Mouse (Mus musculus): Measurements from ENCODE around the gene Cerkl. TPM values are rescaled to one million over a fixed set of nuclear protein-coding genes. Genes with fewer than 3 reads are reported as not detected.

The Cerkl gene
- total RNA-seq, 2 experiments from 2014 or later: 1.4 to 1.8 TPM

DNA sequence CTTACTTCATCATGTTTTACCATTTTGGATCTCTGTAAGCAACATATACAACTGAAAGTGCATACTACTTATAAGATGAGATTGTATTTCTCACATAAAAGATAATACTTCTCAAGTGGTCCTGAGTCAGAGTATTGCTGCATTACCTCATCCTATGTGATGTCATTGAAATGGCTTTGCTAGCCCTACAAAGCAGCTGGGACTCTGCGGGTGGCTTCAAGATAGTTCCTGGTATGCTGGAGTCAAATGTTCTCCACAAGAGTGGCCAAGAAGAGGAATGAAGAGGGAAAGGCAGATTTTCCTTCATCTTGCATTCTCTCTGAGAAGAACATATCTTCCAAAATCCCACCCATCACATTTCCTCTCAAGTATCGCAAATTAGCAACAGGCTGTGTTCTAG is 13.2 kb downstream of the Cerkl start:
- no peak for DNase-seq

DNA sequence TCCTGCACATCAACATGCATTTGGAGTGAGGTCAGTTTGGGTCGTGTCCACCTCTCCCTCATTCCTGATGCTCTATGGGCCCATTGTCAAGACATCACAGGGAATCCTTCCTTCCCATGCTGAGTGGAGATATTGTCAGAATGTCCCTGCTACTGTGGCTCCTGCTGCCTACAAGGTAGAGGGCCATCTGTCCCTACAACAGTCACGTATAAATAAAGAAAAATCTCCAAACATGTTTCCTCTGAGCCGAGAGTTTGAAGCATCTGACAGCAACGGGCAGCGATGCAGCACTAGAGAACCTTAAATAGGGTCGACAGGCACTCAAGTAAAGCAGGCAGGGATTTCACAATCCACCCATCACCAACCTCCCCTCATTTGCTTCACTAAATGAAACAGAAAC is 13.7 kb downstream of the Cerkl start:
- no peak for DNase-seq

DNA sequence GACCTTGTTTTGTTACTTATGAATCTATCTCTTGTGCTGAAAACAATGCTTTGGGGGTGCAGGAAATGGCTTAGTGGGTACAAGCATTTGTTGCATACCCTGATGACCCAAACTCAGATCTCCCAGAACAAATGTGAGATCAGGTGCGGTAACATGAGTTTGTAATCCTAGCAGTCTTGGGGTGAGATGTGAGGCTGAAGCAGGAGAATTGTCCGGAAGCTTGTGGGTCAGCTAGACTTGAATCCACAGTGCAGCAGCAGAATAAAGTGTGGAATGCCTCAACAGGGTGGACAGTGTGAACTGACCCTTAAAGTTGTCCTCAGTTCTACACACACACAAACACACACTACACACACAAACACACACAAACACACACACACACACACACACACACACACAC is 14.4 kb downstream of the Cerkl start:
- DNase-seq: no peak

DNA sequence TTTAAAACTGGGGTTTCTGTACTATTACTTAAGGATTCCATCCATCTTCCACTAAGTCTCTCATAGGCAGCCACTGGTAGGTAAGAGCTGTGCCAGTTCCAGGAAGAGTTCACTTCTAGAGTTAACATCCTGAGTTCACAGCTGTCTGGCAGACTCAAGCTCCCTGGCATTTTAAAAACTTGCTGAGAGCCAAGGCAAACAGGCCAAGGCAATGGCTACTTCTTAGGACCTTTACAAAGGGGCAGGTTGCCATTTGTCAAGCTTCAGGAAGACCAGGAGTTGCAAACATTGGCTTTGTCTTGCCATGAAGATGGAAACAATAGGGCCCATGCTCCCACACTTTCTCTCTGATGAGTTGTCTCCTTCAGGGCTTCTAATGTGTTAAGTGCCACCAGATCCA is 26.5 kb downstream of the Cerkl start:
- DNase-seq: no peak

DNA sequence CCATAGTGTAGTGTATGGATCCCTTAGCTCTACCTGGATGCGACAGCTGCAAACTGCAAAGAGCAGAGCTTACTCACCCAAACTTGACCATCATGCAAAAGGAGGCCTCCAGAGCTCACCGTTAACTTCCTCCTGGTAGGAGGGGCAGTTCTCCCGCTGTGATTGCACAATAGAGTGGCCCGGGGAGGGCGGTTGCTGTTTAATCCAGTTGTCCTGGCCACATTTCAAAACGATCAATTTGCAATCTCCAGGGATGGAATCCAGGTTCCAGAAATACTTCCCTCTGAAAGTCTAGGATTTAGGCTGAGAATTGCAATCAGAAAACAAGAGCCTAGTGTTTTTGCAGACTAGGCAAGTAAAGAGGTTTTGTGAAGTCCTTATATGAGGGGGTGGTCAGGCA is 26.9 kb downstream of the Cerkl start:
- no peak for DNase-seq

DNA sequence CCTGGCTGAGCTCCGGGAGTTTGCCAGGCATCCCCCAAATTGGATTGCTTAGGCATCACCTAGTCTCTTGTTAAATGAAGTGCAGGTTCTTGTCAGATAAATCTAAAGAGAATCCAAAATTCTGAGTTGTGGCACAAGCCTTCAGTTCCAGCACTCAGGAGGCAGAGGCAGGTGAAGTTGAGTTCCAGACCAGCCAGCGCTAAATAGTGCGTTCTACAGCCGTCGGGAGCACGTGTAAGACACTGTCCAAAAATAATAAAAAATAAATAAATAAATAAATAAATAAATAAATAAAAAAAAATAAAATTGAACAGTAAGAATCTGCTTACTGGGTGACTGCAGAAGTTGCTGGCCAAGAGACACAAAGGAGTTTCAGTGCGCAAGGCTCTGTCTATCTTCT is 27.5 kb downstream of the Cerkl start:
- DNase-seq: no peak

DNA sequence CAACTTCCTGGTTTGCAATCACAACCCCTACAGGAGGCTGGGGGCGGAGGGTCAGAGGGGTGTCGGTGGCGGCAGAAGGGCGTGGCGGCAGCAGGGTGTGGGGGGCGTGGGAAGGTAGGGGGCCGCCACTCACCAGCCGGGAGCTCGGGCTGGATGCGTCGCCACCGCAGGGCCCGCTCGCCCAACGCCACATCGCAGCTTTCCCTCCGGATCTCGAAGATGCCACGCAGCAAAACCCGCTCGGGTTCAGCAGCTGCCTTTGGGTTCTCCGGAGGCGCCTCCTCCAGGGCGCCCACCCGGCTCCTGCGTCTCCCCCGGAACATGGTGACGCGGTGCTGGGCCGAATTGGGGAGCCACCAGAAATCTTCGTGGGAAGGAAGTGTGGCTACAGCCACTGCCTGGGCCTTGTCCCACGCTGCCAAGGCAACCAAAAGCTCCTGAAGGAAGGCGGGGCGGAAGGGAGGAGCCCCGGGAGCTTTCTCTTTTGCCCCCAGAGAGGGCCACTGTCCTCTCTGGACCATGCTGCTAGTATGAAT is 27.9 kb downstream of the Cerkl start:
- DNase-seq: peak; percentile 8

DNA sequence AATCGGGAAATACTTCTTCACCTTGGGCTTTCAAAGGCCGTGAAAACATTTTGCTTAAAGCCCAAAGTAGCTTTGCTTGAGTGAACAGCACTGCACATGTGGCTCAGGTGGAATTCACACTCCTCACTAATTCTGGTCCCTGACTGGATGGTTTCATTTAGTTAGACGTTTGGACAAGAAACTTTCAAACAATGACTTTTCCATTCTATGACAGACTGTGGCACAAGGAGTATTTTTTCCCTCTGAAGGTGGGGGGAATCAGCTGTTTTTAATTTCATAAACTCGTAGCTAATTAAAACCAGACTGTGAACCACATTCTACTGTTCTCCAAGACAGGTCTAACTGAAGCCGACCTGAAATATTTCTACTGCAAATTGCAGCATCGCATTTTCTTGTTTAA is 28.6 kb downstream of the Cerkl start:
- DNase-seq: no peak

DNA sequence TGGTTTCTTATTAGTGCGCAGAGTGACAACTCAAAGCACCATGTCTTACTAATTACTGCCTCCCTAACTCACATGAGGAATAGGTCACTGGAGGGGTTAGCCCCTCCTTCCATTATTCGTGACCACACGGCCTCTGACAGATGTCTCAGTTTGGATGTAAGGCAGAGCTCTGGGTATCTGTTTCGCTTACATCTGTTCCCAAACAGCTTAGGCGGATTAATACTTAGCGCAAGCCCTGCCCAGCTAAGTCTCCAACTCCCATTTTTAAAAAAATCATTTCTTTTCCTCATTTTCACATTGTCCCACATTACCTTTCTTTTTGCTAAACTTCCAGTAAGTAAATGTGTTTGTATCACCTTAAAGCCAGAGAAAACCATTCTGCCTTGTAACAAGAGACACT is 34.9 kb downstream of the Cerkl start:
- DNase-seq: no peak

DNA sequence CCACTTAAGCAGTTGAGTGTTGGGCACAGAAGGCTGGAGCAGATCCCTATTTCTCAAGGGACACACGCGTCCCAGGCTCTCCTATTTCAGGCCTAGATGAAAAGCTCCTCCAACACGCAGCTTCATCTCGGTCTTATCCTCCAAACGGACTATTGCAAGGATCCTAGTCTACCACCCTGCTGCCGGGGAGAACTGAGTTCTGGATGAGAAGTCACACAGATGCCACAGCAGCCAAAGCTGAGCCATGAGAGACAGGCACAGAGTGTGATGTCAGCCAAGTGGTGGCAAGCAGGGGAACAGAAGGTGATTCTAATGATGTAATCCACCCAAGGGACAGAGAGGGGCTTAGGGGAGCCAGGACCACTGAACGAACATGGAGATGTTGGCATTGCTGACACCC is 42.1 kb downstream of the Cerkl start:
- DNase-seq: no peak

DNA sequence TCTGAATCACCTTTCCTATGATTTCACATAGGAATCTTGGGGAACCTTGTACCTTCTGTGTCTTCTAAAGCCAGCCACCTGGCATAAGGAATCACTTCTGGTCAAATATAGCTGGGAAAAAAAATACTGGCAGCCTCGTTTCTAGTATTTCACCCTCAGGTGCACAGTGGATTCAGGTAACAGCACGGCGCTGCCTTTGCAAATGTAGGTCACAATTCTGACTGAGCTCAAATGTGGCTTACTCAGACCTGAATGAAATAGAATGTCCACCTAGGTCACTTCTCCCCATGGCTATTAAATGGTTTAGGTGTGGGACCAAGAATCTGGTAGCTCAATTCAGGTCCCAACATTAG is 45.7 kb downstream of the Cerkl start:
- DNase-seq: no peak

DNA sequence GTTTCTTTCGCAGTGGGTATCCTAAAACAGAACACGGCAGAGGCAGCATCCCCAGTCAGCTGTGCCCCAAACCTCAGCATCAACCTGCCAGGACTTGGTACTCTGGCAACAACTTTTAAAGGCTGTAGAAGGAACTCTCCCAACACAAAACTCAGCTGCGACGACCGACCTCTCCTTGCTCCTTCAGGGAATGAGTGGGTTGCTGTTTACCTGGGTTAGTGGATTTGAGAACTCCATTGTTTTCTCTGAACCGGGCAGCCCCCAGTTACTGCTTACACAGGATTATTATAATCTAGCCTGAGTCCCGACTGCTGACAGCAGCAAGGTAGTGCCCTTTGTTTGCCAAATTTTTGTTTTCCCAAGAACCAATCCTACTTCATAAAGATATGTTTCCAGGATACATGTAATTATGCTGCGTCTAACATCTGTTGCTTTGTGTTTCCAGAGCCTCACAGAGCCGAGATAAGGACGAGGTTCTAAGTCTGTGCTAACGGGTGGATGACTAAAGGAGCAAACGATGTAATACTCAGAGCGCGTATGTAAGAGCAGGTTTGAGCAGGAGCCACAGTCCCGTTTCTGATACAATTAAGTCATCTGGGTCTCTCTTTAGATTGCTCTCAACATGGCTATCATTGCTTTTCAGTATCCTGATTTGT is 46.2 kb downstream of the Cerkl start:
- no peak for DNase-seq

DNA sequence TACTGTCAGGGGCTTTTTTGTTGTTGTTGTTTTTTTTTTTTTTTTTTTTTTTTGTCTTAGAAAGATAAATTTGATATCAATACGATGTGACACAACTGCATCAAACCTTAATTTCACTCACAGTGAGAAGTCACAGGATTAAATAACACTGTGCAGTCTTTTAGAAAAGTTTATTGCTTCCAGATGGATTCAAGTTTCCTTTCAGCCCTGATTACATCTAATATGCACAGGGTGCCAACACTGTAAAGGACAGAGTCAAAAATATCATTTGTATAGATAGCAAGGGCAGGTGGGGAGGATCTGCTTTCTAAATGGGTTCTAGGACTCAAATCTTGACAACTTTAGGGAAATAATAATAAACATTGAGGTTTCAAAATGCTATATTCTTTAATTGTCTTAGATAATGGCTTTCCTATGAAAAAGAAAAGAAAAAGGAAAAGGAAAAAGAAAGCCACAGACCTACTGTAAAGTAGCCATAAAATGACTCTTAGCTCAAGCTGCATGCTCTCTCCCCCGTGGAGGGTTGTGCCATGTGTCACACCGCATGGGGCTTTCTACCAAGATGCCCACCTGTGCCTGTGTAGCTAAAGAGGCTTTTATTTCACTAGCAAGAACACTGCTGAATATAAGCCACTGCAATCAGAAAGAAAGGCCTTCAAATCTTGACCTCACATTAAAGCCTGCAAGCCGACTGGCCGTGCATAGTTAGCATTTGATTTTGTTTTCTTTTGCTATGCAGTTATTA is 50.8 kb downstream of the Cerkl start:
- DNase-seq: no peak

DNA sequence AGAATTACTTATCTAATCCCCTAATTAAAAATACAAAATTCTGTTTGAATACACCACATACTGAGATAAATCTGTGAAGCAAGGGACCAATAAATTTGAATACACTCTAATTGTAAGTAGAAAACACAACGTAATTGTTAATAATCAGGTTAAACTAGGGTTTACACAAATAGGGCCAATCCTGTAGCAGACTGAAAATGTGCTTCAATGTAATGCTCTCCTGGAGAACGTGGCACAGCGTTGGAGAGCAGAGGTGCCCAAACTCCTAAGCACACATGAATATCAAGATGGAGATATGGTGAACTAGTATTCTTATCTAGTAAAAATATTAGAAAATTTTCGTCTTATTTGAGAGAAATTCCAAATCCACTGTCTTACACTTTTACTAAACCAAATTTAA is 56.5 kb downstream of the Cerkl start:
- DNase-seq: no peak

DNA sequence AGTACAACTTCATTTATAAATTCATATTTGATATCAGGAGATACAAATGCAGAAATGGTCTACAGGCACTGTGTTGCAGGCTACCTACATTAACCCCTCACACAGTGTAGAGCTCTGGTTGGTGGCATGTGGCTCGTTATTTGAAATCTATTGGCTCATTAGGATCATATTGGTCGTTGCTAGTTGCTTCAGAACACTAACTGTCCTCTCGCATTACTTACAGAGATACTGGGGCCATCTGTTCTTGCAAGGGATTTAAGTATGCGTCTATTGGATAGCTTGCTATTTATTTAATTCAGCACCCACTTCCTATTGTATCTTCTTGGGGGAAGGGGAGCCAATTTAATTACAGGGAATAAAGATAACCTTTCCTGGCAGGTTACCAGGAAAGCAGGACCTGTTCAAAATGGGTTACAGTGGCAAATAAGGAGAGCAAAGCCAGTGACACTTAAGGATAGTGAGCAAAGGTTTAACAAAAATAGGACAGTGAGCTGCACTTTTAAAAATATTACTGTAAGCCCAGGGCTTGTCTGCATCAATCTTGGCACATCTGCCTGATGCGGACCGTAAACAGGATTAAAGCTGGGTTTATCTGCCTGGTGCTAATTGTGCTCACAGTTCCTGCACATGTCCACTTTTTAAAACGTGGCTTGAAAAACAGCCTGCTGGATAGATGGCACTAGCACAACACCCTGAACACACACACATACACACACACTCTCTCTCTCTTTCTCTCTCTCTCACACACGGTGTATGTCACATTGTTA is 57.2 kb downstream of the Cerkl start:
- DNase-seq: no peak

DNA sequence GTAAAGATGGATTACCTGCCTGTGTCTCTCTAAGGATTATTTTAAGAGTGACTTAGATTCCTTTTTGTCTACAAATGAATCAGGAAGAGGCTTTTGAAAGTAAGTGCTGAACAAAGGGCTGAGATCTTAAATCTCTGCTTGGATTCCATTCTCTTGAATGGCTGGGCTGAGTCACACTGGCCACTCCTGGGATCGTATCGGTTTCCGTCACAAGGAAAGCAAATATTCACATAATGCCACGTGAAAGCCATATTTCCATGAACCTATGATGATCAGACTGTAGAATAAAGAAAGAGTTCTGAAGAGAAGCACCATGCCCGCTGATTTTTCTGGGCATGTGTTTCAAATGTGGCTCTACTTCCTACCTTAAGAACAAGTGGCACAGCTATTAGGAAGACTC is 57.8 kb downstream of the Cerkl start:
- DNase-seq: no peak

DNA sequence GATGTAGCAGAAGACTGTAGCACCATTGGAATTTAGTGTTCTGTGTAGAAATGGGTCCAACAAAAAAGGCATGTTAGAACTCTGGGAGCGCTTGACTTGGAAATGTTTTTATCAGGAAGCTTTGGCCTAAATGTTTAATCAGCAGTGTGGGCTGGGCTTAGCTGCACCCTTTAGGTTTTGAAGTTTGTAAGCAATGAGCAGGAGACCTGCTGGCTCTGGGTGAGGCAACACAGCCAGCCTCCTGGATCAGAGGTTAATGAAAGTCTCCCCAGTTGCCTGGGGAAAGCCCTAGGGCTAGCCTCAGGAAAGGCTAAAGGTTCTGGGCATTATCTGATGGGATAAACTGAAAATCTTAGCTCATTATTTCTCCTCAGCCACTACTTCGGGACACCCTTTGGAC is 58.2 kb downstream of the Cerkl start:
- DNase-seq: no peak

DNA sequence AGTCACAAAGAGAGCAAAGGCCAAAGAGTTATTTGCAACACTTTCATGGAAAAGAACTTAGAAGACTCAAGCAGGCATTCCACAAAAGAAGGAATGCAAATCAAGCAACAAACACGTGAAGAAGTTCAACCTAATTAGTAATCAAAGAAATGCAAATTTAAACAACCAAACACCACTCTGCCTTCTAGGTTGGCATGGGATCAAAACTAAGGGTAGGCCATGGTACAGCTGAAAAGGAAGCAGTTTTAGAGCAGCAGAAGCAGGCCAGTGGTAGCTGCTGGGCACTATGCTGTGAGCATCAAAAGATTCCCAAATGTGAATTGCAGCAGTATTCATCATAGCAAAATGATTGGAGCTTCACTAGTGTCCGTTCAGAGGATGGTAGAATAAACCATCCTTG is 59.5 kb downstream of the Cerkl start:
- DNase-seq: no peak

DNA sequence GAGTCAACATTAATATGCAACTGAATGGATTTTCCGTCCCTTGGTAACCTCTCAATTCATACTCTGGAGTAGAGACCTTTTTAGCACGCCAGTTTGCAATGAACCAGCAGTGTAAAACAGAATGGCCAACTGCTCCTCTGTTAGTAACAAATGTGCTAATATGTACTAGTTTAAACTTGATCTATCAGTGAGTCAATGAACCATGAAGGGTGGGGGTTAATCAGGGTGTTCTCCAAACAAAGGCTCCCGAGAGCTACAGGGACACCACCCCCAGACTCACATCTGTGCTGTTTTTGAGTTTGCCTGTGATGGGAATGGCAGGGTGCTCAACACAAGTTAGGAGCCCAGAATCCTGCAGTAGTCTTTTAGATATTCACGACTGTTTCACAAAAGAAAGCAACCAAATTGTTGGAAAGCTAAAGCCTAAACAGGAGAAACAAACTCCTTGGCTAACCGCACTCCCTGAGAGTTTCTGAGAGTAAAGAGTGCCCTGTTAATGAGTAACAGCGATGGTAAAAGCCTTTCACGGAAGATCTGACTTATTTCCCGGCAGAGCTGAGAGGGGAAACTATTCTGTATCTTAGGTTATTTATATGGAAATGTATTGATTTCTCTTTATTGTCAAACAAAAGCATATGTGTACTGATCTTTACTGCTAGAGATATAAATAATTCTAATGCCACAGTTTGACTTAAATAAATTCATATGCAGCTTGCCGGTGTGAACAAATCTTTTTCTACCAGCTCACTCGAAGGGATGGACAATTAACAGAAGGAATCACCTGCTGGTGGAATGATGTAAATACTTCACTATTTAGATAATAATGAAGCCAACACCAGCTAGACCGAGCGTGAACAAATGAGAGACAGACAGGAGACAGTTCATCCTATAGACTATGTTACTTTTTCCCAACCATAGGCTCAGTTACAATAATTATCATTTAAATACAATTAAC is 77.2 kb downstream of the Cerkl start:
- no peak for DNase-seq

DNA sequence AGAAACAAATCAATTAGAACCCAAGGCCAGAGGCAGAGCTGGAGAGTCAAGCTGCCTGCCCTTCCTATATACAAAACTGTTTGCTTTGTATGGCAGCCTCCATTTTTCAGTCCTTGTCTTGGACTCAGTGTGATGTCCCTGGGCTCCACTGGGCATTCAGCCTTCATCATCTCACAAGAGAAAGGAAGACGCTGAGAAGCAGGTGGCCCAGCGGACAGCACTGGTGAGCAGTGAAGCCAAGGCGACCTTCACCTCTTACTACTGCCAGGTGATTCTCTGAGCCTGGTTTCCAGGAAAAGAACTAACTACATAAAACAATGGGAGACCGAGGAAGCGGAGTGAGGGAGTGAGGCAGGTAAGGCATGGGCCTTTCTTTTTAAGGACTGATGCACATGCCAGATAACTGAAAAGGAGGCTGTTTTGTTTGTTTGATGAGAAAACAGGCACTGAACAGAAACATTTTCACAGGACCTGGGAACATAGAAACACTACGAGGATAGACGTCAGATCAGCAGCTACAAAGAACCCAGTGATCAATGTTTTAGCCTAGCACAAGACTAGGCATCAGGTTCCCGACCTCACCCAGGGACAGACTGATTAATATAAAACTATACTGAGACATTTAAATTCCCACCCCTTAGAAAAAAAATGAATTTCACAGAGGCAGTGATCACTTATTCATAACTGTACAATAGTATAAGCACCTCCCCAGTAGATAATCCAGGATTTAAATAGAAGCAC is 78.1 kb downstream of the Cerkl start:
- DNase-seq: no peak

DNA sequence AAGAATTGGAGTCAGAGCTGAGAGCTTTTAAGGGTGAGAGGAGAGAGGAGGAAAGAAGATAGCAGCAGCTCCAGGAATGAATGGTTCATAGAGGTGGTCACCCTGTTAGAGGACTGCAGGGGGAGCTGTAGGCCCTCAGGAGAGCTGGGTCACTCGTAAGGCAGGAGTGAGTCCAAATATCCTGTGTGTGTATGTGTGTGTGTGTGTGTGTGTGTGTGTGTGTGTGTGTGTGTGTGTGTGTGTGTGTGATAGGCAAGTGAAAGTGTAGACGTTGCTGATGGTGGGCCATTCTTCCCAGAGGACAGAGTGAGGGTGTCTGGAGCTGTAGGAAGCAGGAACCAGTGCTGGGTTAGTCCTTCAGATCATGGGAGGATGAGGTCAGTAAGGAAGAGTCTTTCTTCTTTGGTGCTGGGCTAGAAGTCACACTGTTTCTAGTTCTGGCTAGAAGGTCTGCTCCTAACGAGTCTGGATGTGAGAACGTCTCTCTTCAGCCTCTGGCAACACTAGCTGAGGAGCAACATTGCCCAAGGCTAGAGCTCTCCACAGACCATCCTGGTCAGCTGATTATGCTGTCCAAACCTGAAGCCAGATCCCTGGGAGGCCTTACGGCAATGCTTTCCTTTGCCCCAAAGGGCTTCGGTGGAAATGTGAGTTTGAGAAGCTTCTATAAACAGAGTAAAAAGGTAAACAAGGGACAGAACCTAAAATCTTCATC is 83.9 kb downstream of the Cerkl start:
- DNase-seq: peak; percentile 35
